Mouse (Mus musculus) myocyte (in vitro differentiated cells): Measurements from ENCODE around the gene Gfra1. TPM values are rescaled to one million over a fixed set of nuclear protein-coding genes. Genes with fewer than 3 reads are reported as not detected.

Experiments
- H3K27me3 ChIP-seq: one replicate; pipeline ENCODE4 v1.6.1; 2011; ENCODE audit not compliant: control insufficient read depth, insufficient read depth, insufficient read length
- H3K36me3 ChIP-seq: one replicate; pipeline ENCODE4 v1.6.1; 2011; ENCODE audit not compliant: control insufficient read depth, insufficient read depth
- H3K4me2 ChIP-seq: one replicate; pipeline ENCODE4 v1.6.1; 2011; ENCODE audit warnings: low read depth, control low read depth
- H3K4me3 ChIP-seq: one replicate; pipeline ENCODE4 v1.5.1; 2011; ENCODE audit warnings: mild to moderate bottlenecking, control low read depth, moderate library complexity
- H3K79me2 ChIP-seq: one replicate; pipeline ENCODE4 v1.6.1; 2011; ENCODE audit not compliant: control insufficient read depth, insufficient read depth
- H3ac ChIP-seq: one replicate; pipeline ENCODE4 v1.6.1; 2011; ENCODE audit not compliant: control insufficient read depth, insufficient read length
- CEBPB ChIP-seq: IDR thresholded peaks from 2 replicates; pipeline ENCODE4 v1.6.1; 2011; ENCODE audit warnings: mild to moderate bottlenecking, moderate library complexity; ENCODE audit not compliant: poor library complexity, insufficient read depth, severe bottlenecking
- E2F4 ChIP-seq: IDR thresholded peaks from one replicate; pipeline ENCODE4 v1.6.1; 2011; ENCODE audit warnings: mild to moderate bottlenecking, control low read depth, moderate library complexity; ENCODE audit not compliant: insufficient read depth
- MAX ChIP-seq: IDR thresholded peaks from one replicate; pipeline ENCODE4 v1.6.1; 2011; ENCODE audit warnings: low read depth, mild to moderate bottlenecking, control low read depth
- MYOD1 ChIP-seq, 3 experiments: IDR thresholded peaks; one replicate each; pipeline ENCODE4 v1.6.1; 2011; ENCODE audit warnings: control low read depth in 2 of 3, low read depth in 2 of 3, mild to moderate bottlenecking in 2 of 3, moderate library complexity in 1 of 3; ENCODE audit not compliant: insufficient read length in 2 of 3, control insufficient read depth in 1 of 3
- MYOG ChIP-seq, 3 experiments: IDR thresholded peaks; one replicate each; pipeline ENCODE4 v1.6.1; 2011; ENCODE audit warnings: control low read depth in 2 of 3, low read depth in 2 of 3, mild to moderate bottlenecking in 2 of 3; ENCODE audit not compliant: insufficient read length in 2 of 3, control insufficient read depth in 1 of 3, insufficient read depth in 1 of 3
- POLR2A ChIP-seq: IDR thresholded peaks from one replicate; pipeline ENCODE4 v1.6.1; 2011; ENCODE audit warnings: low read depth, mild to moderate bottlenecking, control low read depth, moderate library complexity; ENCODE audit not compliant: insufficient read length
- POLR2AphosphoS2 ChIP-seq: IDR thresholded peaks from one replicate; pipeline ENCODE4 v1.6.1; 2011; ENCODE audit warnings: low read depth, control low read depth; ENCODE audit not compliant: insufficient read length
- REST ChIP-seq: IDR thresholded peaks from one replicate; pipeline ENCODE4 v1.6.1; 2011; ENCODE audit warnings: mild to moderate bottlenecking, control low read depth, moderate library complexity; ENCODE audit not compliant: insufficient read depth, insufficient read length
- SRF ChIP-seq: IDR thresholded peaks from one replicate; pipeline ENCODE4 v1.6.1; 2011; ENCODE audit warnings: low read depth; ENCODE audit not compliant: control insufficient read depth, insufficient read length
- TCF12 ChIP-seq: IDR thresholded peaks from one replicate; pipeline ENCODE4 v1.6.1; 2011; ENCODE audit warnings: mild to moderate bottlenecking, control low read depth; ENCODE audit not compliant: poor library complexity, insufficient read depth, severe bottlenecking
- TCF3 ChIP-seq: IDR thresholded peaks from one replicate; pipeline ENCODE4 v1.6.1; 2011; ENCODE audit warnings: low read depth, control low read depth; ENCODE audit not compliant: insufficient read length
- USF1 ChIP-seq: IDR thresholded peaks from one replicate; pipeline ENCODE4 v1.6.1; 2011; ENCODE audit warnings: low read depth, mild to moderate bottlenecking, control low read depth, moderate library complexity
- polyA plus RNA-seq: library from polyadenylated mRNA; unstranded; fragments of >200 nt; fragmentation: generic; extraction: Trizol; gene quantifications from one replicate; pipeline ENCODE4 v1.2.1, GENCODE M21; 2012; ENCODE audit warnings: missing spikeins

Gfra1 gene
- polyA plus RNA-seq, 1 experiment, result 4.6 TPM

DNA sequence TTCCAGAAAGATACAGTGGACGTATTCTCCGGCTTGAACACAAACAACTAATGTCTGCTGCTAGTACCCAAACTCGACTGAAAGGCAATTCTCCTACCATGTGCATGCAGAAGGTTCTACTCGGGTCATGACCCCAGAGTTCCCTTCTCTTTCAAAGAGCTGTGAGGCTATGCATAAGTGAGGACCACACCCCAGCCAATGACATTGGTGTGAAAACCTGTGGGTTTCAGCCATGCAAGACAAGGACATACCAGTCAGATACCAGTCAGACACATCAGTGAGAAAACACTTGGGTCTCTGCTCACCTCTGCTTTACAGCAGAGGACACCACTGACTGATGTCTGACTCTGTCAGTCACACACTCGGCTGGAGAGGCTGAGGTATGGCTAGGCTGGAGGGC, 63.9 kb downstream of the Gfra1 start:
- H3K4me3 ChIP-seq, result no peak overlapping the region
- no peaks in the 10 kb centered on the region for H3K36me3 ChIP-seq
- H3K4me2 ChIP-seq, result no peak overlapping the region
- no peak for TF ChIP-seq TCF12
- no peak for TF ChIP-seq E2F4
- TF ChIP-seq CEBPB, result no peak
- TF ChIP-seq USF1, result no peak
- no peak for TF ChIP-seq MYOD1 (IDR thresholded peaks at IDR 0.05; ENCODE audit: control insufficient read depth in 1 of 3, insufficient read length in 2 of 3, low read depth in 2 of 3)
- TF ChIP-seq MYOG (IDR thresholded peaks at IDR 0.05; ENCODE audit: control insufficient read depth in 1 of 3, insufficient read depth in 1 of 3, insufficient read length in 2 of 3, low read depth in 2 of 3), result no peak
- TF ChIP-seq SRF, result no peak
- no peak for TF ChIP-seq POLR2A
- TF ChIP-seq TCF3, result no peak
- TF ChIP-seq MAX, result no peak
- TF ChIP-seq REST, result no peak
- no peak for TF ChIP-seq POLR2AphosphoS2
- H3K79me2 ChIP-seq, result no peaks in the 10 kb centered on the region
- H3ac ChIP-seq, result no peak overlapping the region
- no peaks in the 10 kb centered on the region for H3K27me3 ChIP-seq

DNA sequence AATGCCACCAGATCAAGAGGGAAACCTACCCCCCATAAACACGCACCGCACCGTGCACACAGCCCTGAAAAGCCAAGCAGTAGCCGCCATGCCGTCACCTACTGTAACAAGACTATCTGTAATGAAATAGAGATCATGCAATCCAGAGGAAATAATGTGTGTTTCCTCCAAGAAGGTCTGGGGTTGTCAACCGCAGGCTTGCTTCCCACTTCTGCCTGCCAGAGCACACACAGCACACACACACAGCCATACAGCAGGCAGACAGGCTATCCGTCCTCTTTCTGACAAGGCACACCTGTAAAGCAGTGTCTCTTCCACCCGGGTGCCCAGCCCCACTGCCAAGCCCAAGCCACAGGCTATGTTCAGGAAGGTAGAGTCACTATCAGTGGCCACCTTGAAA, 66.2 kb downstream of the Gfra1 start:
- Histone ChIP-seq H3K4me3 (no peak overlapping the region), H3K4me2 (no peak overlapping the region), H3K36me3 (no peaks in the 10 kb centered on the region)

DNA sequence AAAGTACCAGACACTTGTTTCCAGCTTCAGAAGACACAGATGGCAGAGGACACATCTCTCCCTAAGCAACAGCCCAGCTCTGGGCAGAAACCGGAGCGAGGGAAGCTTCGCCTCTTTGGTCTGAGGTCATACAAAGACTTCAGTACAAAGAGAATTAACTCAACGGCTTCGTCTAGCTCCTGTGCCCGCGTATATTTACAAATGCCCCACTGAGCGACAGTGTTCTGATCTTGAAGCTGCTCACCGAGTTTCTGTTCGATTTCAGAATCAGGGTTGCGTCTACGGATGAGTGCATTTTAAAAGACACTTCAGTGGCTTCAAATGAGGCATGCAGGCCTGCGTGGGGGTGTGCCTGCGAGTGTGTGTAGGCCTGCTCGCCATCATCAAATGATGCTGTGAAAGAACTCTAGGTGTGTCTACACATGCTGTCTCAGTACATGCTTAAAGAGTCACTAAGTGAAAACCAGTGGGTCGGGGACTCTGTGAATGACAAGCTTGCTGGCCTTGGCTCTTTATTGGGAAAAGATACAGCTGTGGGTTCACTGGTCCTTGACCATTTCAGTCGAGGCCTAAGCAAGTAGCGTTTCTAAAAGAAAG, 66.8 kb downstream of the Gfra1 start:
- TF ChIP-seq REST, result no peak
- no peak for TF ChIP-seq USF1
- no peak for TF ChIP-seq E2F4
- TF ChIP-seq MYOD1 (IDR thresholded peaks at IDR 0.05; ENCODE audit: control insufficient read depth in 1 of 3, insufficient read length in 2 of 3, low read depth in 2 of 3), result no peak
- TF ChIP-seq MAX, result no peak
- TF ChIP-seq SRF, result no peak
- TF ChIP-seq CEBPB, result no peak
- TF ChIP-seq POLR2AphosphoS2, result no peak
- no peak for TF ChIP-seq MYOG (IDR thresholded peaks at IDR 0.05; ENCODE audit: control insufficient read depth in 1 of 3, insufficient read depth in 1 of 3, insufficient read length in 2 of 3, low read depth in 2 of 3)
- TF ChIP-seq TCF12, result no peak
- TF ChIP-seq TCF3, result no peak
- TF ChIP-seq POLR2A, result no peak

More for the DNA sequence above, 66.2 kb downstream of the Gfra1 start:
- no peaks in the 10 kb centered on the region for H3K27me3 ChIP-seq
- no peak for TF ChIP-seq POLR2A
- no peak for TF ChIP-seq MYOG (IDR thresholded peaks at IDR 0.05; ENCODE audit: control insufficient read depth in 1 of 3, insufficient read depth in 1 of 3, insufficient read length in 2 of 3, low read depth in 2 of 3)
- TF ChIP-seq SRF, result no peak
- no peak for TF ChIP-seq REST
- TF ChIP-seq MYOD1 (IDR thresholded peaks at IDR 0.05; ENCODE audit: control insufficient read depth in 1 of 3, insufficient read length in 2 of 3, low read depth in 2 of 3), result no peak
- no peak for TF ChIP-seq E2F4
- no peak for TF ChIP-seq TCF3
- TF ChIP-seq POLR2AphosphoS2, result no peak
- TF ChIP-seq MAX, result no peak
- no peak for TF ChIP-seq CEBPB
- TF ChIP-seq TCF12, result no peak
- no peak for TF ChIP-seq USF1
- no peaks in the 10 kb centered on the region for H3K79me2 ChIP-seq
- no peak overlapping the region for H3ac ChIP-seq

DNA sequence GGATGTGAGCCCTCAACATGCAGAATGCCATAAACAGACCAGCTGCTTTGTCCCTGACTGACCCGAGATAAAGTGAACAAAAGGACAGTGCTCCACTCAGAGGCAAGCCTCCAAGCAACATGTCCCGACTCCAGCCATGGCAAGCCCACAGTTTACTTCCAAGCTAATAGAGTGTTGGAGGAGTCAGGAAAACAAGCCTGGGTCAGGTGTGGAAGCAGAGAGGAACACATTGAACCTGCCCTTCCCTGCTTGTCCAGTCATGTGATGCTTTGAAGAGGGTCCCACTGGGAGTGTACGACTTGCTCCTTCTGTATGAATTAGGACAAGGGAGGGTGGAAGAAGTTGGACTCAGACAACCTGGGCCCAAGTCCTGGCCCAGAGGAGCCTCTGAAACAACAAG, 72.4 kb downstream of the Gfra1 start:
- H3K79me2 ChIP-seq, result no peaks in the 10 kb centered on the region
- H3K4me2 ChIP-seq, result no peak overlapping the region
- no peak overlapping the region for H3K4me3 ChIP-seq
- TF ChIP-seq REST, result no peak
- no peak for TF ChIP-seq MYOD1 (IDR thresholded peaks at IDR 0.05; ENCODE audit: control insufficient read depth in 1 of 3, insufficient read length in 2 of 3, low read depth in 2 of 3)
- TF ChIP-seq MAX, result no peak
- TF ChIP-seq TCF12, result no peak
- TF ChIP-seq TCF3, result no peak
- no peaks in the 10 kb centered on the region for H3K27me3 ChIP-seq
- H3ac ChIP-seq, result no peak overlapping the region
- H3K36me3 ChIP-seq, result no peaks in the 10 kb centered on the region

More for the DNA sequence above, 66.8 kb downstream of the Gfra1 start:
- no peak overlapping the region for H3ac ChIP-seq
- H3K4me2 ChIP-seq, result no peak overlapping the region
- H3K4me3 ChIP-seq, result no peak overlapping the region
- H3K27me3 ChIP-seq, result no peaks in the 10 kb centered on the region
- no peaks in the 10 kb centered on the region for H3K79me2 ChIP-seq
- no peaks in the 10 kb centered on the region for H3K36me3 ChIP-seq

DNA sequence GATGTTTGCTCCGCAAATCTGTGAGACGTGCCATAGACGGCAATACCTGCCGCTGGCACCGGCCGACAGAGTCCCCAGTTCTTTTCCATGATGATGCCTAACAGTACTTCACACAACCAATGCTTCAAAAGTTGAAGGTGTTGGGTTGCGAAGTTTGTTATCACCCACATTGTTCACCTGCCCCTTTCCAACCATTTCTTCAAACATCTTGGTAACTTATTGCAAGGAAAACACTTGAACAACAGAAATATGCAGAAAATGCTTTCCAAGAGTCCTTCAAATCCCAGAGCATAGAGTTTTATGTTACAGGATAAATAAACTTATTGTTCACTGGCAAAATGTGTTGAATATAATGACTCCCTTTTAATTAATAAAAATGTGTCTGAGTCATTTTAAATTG, 73.2 kb downstream of the Gfra1 start:
- Histone ChIP-seq H3ac (no peak overlapping the region), H3K27me3 (no peaks in the 10 kb centered on the region), H3K79me2 (no peaks in the 10 kb centered on the region), H3K4me3 (no peak overlapping the region), H3K36me3 (no peaks in the 10 kb centered on the region), H3K4me2 (no peak overlapping the region)
- TF ChIP-seq USF1, result no peak
- TF ChIP-seq CEBPB, result no peak
- no peak for TF ChIP-seq TCF12
- no peak for TF ChIP-seq POLR2AphosphoS2
- no peak for TF ChIP-seq E2F4
- TF ChIP-seq SRF, result no peak
- no peak for TF ChIP-seq POLR2A
- no peak for TF ChIP-seq MAX
- TF ChIP-seq TCF3, result no peak
- TF ChIP-seq REST, result no peak
- no peak for TF ChIP-seq MYOG (IDR thresholded peaks at IDR 0.05; ENCODE audit: control insufficient read depth in 1 of 3, insufficient read depth in 1 of 3, insufficient read length in 2 of 3, low read depth in 2 of 3)
- TF ChIP-seq MYOD1 (IDR thresholded peaks at IDR 0.05; ENCODE audit: control insufficient read depth in 1 of 3, insufficient read length in 2 of 3, low read depth in 2 of 3), result no peak
